Mouse (Mus musculus): Measurements from ENCODE around the gene Csn1s2b. TPM values are rescaled to one million over a fixed set of nuclear protein-coding genes. Genes with fewer than 3 reads are reported as not detected.

Gene Csn1s2b
- polyA plus RNA-seq, 2 experiments = 0.10 TPM; not detected in 1

DNA sequence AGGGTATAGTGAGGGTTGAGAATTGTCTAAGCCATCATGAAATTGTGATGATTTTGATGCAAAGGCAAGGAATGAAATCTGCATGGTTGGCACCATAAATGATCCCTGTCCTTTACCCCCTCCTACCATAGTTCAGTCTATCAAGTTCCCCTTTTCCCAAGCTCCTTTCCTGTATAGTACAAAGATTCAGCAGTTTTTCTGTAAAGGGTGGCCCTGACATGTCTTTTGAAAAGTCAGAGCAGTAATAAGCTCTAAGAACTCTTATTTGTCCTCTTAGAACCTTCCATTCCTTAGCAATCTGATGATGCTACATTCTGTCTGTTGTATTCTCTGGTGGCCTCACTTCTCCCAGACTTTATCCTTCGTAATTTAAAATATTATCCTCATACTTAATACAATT is 17.5 kb downstream of the Csn1s2b start, which contains the start of gene Prr27:
TSS of gene Prr27 (plus strand) at position 301 of the 400 bp plus-strand sequence.
- H3K9me3 ChIP-seq (ENCODE audit: control insufficient read depth, low read length) = no peaks in the 10 kb centered on the region
- H3K9ac ChIP-seq (ENCODE audit: low read depth, low read length, severe bottlenecking) = no peak within 1 kb of the TSS
- WGBS = 63% methylated on average over 1 of the region's 1 CpGs

DNA sequence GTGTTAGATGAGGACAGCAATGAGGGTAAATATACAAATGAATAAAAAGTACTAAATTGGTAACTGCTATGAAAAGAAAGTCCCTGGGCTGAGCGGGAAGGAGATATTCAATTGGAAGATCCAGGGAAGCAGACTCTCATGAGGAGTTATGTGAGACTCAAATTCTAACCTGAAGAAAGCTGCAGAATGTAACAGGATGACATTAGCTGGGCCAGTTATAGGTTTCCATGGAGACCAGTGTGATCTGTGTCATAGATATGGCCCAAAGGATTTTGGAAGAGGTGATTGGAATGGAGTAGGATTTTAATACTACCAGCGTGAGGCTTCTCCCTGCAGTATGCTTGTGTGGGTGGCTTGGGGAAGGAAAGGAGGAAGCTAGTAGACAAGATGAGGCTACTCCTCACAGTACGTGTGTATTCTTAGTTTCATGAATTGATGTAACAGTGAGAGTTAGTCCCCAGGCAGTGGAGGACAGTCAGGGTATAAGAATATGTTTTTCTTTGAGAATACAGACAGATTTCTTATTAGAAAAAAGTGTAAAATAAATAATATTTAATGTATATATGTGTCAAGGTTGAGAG is 47.3 kb downstream of the Csn1s2b start:
- TF ChIP-seq POLR2A (IDR thresholded peaks at IDR 0.05; ENCODE audit: borderline replicate concordance, extremely low read depth, insufficient read depth, insufficient read length) = no peak
- no peak overlapping the region for H3K27ac ChIP-seq (replicated peaks; ENCODE audit: low read depth, low read length)
- 71% methylated on average over 3 of the region's 3 CpGs for WGBS
- no peaks in the 10 kb centered on the region for H3K36me3 ChIP-seq (ENCODE audit: control insufficient read depth, insufficient read depth, low read length)
- no peak for ATAC-seq (ENCODE audit: low FRiP score, low read depth)
- no peak for DNase-seq (ENCODE audit: low spot score)
- H3K4me3 ChIP-seq (replicated peaks; ENCODE audit: low read length) = no peak overlapping the region
- no peak overlapping the region for H3K4me2 ChIP-seq (replicated peaks; ENCODE audit: low read depth, low read length, severe bottlenecking)
- no peaks in the 10 kb centered on the region for H3K9me3 ChIP-seq (ENCODE audit: control insufficient read depth, low read length)
- H3K9ac ChIP-seq (ENCODE audit: low read depth, low read length, severe bottlenecking) = no peak overlapping the region
- H3K27me3 ChIP-seq (ENCODE audit: control insufficient read depth, insufficient read depth, low read length) = no peaks in the 10 kb centered on the region
- H3K4me1 ChIP-seq (ENCODE audit: control insufficient read depth, insufficient read depth, low read length) = no peaks in the 10 kb centered on the region

More for the DNA sequence above, 17.5 kb downstream of the Csn1s2b start, which contains the start of gene Prr27:
- Histone ChIP-seq H3K4me1 (ENCODE audit: control insufficient read depth, insufficient read depth, low read length) (no peaks in the 10 kb centered on the region), H3K27me3 (ENCODE audit: control insufficient read depth, insufficient read depth, low read length) (no peaks in the 10 kb centered on the region), H3K4me2 (replicated peaks; ENCODE audit: low read depth, low read length, severe bottlenecking) (no peak within 1 kb of the TSS), H3K36me3 (ENCODE audit: control insufficient read depth, insufficient read depth, low read length) (no peaks in the 10 kb centered on the region), H3K4me3 (replicated peaks; ENCODE audit: low read length) (no peak within 1 kb of the TSS), H3K27ac (replicated peaks; ENCODE audit: low read depth, low read length) (no peak within 1 kb of the TSS)
- TF ChIP-seq POLR2A (IDR thresholded peaks at IDR 0.05; ENCODE audit: borderline replicate concordance, extremely low read depth, insufficient read depth, insufficient read length) = no peak
- DNase-seq (ENCODE audit: low spot score) (no peak), ATAC-seq (ENCODE audit: low FRiP score, low read depth) (no peak)

DNA sequence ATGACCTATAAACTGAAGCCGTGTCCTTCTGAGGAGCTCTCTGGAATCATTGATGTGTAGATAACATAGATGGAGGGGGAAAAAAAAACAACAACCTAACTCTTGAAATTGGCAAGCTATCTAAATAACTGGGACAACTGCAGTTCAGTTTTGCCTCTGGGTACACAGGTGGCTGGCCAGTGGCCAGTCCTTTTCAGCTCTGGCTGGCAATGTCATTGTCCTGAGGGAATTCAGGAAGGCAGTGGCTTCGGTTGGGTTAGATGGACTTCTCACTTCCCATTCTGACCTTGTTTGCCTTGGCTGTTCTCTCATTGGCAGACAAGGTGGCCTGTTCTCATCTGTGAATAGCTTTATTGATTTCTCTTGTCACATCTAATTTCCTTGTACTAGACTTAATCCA is 62.2 kb downstream of the Csn1s2b start:
- Histone ChIP-seq H3K27me3 (ENCODE audit: control insufficient read depth, insufficient read depth, low read length) (no peaks in the 10 kb centered on the region), H3K27ac (replicated peaks; ENCODE audit: low read depth, low read length) (no peak overlapping the region), H3K9me3 (ENCODE audit: control insufficient read depth, low read length) (no peaks in the 10 kb centered on the region), H3K4me1 (ENCODE audit: control insufficient read depth, insufficient read depth, low read length) (no peaks in the 10 kb centered on the region), H3K4me2 (replicated peaks; ENCODE audit: low read depth, low read length, severe bottlenecking) (no peak overlapping the region), H3K4me3 (replicated peaks; ENCODE audit: low read length) (no peak overlapping the region), H3K36me3 (ENCODE audit: control insufficient read depth, insufficient read depth, low read length) (no peaks in the 10 kb centered on the region), H3K9ac (ENCODE audit: low read depth, low read length, severe bottlenecking) (no peak overlapping the region)
- WGBS = 72% methylated on average over 2 of the region's 2 CpGs
- DNase-seq (ENCODE audit: low spot score) (no peak), ATAC-seq (ENCODE audit: low FRiP score, low read depth) (no peak)
- TF ChIP-seq POLR2A (IDR thresholded peaks at IDR 0.05; ENCODE audit: borderline replicate concordance, extremely low read depth, insufficient read depth, insufficient read length) = no peak

DNA sequence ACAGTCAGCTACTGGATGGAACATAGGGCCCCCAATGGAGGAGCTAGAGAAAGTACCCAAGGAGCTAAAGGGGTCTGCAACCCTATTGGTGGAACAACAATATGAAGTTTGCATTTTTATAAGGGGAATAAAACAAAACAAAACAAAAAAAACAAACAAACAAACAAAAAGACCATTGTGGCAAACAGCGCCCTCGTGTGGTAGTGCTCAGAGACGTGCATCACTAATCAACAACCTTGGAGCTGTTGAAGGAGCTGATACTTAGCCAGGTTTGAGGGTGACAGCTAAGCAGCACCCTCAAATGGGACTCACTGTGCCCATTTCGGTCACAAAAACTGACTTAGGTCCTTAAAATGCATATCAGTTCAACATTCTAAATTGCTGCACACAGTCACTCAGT is 63.5 kb downstream of the Csn1s2b start:
- no peak for TF ChIP-seq POLR2A (IDR thresholded peaks at IDR 0.05; ENCODE audit: borderline replicate concordance, extremely low read depth, insufficient read depth, insufficient read length)
- H3K36me3 ChIP-seq (ENCODE audit: control insufficient read depth, insufficient read depth, low read length) = no peaks in the 10 kb centered on the region
- H3K27me3 ChIP-seq (ENCODE audit: control insufficient read depth, insufficient read depth, low read length) = no peaks in the 10 kb centered on the region
- H3K9ac ChIP-seq (ENCODE audit: low read depth, low read length, severe bottlenecking) = no peak overlapping the region
- no peak for ATAC-seq (ENCODE audit: low FRiP score, low read depth)
- no peak for DNase-seq (ENCODE audit: low spot score)
- H3K27ac ChIP-seq (replicated peaks; ENCODE audit: low read depth, low read length) = no peak overlapping the region
- H3K9me3 ChIP-seq (ENCODE audit: control insufficient read depth, low read length) = no peaks in the 10 kb centered on the region
- WGBS = 32% methylated on average over 4 of the region's 4 CpGs
- no peak overlapping the region for H3K4me2 ChIP-seq (replicated peaks; ENCODE audit: low read depth, low read length, severe bottlenecking)
- no peak overlapping the region for H3K4me3 ChIP-seq (replicated peaks; ENCODE audit: low read length)
- no peaks in the 10 kb centered on the region for H3K4me1 ChIP-seq (ENCODE audit: control insufficient read depth, insufficient read depth, low read length)

Other genes with a start within 250 kb of the Csn1s2b start
- gene Sult1d1, start 239.1 kb upstream of the Csn1s2b start, polyA plus RNA-seq (2012; rRNA removed) = not detected in 2 replicates
- not detected in 2 replicates for gene Sult1d1, start 239.1 kb upstream of the Csn1s2b start, polyA plus RNA-seq (2014; fragmentation: Nextera tagmentation; extraction: Ambion mirVana)
- not detected in 2 replicates for gene Sult1e1, start 216.5 kb upstream of the Csn1s2b start, polyA plus RNA-seq (2012; rRNA removed)
- gene Sult1e1, start 216.5 kb upstream of the Csn1s2b start, polyA plus RNA-seq (2014; fragmentation: Nextera tagmentation; extraction: Ambion mirVana) = not detected in 2 replicates
- not detected in 2 replicates for gene Csn1s1, start 141.9 kb upstream of the Csn1s2b start, polyA plus RNA-seq (2012; rRNA removed)
- gene Csn1s1, start 141.9 kb upstream of the Csn1s2b start, polyA plus RNA-seq (2014; fragmentation: Nextera tagmentation; extraction: Ambion mirVana) = not detected in 2 replicates
- 0.10 TPM in 1 of 2 replicates, not detected in the other for gene Csn2, start 108.5 kb upstream of the Csn1s2b start, polyA plus RNA-seq (2012; rRNA removed)
- gene Csn2, start 108.5 kb upstream of the Csn1s2b start, polyA plus RNA-seq (2014; fragmentation: Nextera tagmentation; extraction: Ambion mirVana) = not detected in 2 replicates
- gene Csn1s2a, start 33.5 kb upstream of the Csn1s2b start, polyA plus RNA-seq (2012; rRNA removed) = not detected in 2 replicates
- gene Csn1s2a, start 33.5 kb upstream of the Csn1s2b start, polyA plus RNA-seq (2014; fragmentation: Nextera tagmentation; extraction: Ambion mirVana) = not detected in 2 replicates
- not detected in 2 replicates for gene Prr27, start 17.6 kb downstream of the Csn1s2b start, polyA plus RNA-seq (2012; rRNA removed)
- gene Prr27, start 17.6 kb downstream of the Csn1s2b start, polyA plus RNA-seq (2014; fragmentation: Nextera tagmentation; extraction: Ambion mirVana) = not detected in 2 replicates
- 0.22 TPM in 1 of 2 replicates, not detected in the other for gene Odam, start 76.9 kb downstream of the Csn1s2b start, polyA plus RNA-seq (2012; rRNA removed)
- not detected in 2 replicates for gene Odam, start 76.9 kb downstream of the Csn1s2b start, polyA plus RNA-seq (2014; fragmentation: Nextera tagmentation; extraction: Ambion mirVana)
- gene Csn3, start 117.5 kb downstream of the Csn1s2b start, polyA plus RNA-seq (2012; rRNA removed) = 0.09 TPM in 1 of 2 replicates, not detected in the other
- 0.35 TPM in 1 of 2 replicates, not detected in the other for gene Csn3, start 117.5 kb downstream of the Csn1s2b start, polyA plus RNA-seq (2014; fragmentation: Nextera tagmentation; extraction: Ambion mirVana)
- 0.04 TPM in 1 of 2 replicates, not detected in the other for gene 2310003L06Rik, start 161.4 kb downstream of the Csn1s2b start, polyA plus RNA-seq (2012; rRNA removed)
- gene 2310003L06Rik, start 161.4 kb downstream of the Csn1s2b start, polyA plus RNA-seq (2014; fragmentation: Nextera tagmentation; extraction: Ambion mirVana) = not detected in 2 replicates
- gene Gm28434, start 161.4 kb downstream of the Csn1s2b start, polyA plus RNA-seq (2012; rRNA removed) = not detected in 2 replicates
- gene Gm28434, start 161.4 kb downstream of the Csn1s2b start, polyA plus RNA-seq (2014; fragmentation: Nextera tagmentation; extraction: Ambion mirVana) = not detected in 2 replicates
- not detected in 2 replicates for gene Cabs1, start 171.4 kb downstream of the Csn1s2b start, polyA plus RNA-seq (2012; rRNA removed)
- gene Cabs1, start 171.4 kb downstream of the Csn1s2b start, polyA plus RNA-seq (2014; fragmentation: Nextera tagmentation; extraction: Ambion mirVana) = not detected in 2 replicates
- gene Smr3a, start 194.5 kb downstream of the Csn1s2b start, polyA plus RNA-seq (2012; rRNA removed) = not detected in 2 replicates
- not detected in 2 replicates for gene Smr3a, start 194.5 kb downstream of the Csn1s2b start, polyA plus RNA-seq (2014; fragmentation: Nextera tagmentation; extraction: Ambion mirVana)